Mouse (Mus musculus): ENCODE results near the gene Clstn2.

GRCm38 (mm10) chr9:97639967-97640549 is 392.9 kb downstream of the Clstn2 start:
- TF ChIP-seq CTCF (IDR thresholded peaks at IDR 0.05; ENCODE audit: low read depth, low read length), result no peak
- no peak for TF ChIP-seq POLR2A (IDR thresholded peaks at IDR 0.05; ENCODE audit: extremely low read depth, insufficient read depth, low read length)

All from liver, adult 2 months (tissue).